Mouse (Mus musculus): Measurements from ENCODE around the gene Rsc1a1.

The Rsc1a1 gene

DNA sequence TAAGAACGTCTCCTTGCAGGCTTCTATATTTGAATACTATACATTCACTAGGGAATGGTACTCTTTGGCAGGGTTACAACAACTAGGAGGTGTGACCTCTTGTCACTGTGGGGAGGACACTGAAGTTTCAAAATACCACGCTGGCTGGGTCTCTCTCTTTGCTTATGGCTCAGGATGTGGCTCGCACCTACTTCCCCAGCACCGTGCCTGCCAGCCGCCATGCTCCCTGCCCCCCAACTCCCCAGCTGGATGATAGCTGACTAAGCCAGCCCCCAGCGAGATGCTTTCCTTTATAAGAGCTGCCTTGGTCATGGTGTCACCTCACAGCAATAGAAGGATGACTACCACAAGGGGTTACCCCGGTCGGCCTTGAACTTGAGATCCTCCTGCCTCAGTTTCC, 32.4 kb downstream of the Rsc1a1 start:
- no peak for DNase-seq

DNA sequence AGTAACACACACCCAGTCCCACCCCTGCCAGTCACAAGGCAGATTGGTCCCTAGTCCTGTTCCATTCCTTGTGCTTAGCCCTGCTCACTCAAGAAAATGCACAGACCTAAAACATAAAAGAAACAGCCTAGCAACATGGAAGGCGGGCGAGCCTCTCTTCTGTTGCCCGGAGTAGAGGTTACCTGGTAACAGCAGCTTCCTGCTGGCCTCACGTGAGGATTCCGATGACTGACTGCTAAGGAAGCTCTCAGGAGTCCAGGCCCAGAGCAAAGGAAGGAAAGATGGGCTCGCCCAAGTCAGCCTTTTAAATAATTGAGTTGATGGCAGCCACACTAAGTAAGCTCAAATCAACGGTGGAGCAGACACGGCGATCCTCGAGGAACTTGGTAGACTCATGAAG, 33.5 kb downstream of the Rsc1a1 start:
- no peak for DNase-seq

DNA sequence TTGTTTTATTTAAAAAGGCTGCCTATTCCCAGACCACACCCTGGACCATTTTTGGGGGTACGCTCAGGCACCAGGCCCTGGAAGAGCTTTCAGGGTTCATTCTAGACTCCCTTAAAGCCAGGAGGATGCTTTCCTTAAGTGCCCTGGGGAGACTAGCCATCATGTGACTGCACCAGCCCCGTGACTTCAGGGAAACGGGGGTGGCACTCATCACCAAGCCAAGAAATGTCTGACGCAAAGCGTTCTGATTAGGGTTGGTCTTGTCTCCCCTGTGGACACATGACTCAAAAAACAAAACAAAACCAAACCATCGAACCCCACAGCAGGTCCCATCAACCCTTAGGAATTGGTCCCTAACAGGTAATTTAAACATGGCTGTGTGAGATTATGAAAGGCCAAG, 34.1 kb downstream of the Rsc1a1 start:
- DNase-seq = no peak

DNA sequence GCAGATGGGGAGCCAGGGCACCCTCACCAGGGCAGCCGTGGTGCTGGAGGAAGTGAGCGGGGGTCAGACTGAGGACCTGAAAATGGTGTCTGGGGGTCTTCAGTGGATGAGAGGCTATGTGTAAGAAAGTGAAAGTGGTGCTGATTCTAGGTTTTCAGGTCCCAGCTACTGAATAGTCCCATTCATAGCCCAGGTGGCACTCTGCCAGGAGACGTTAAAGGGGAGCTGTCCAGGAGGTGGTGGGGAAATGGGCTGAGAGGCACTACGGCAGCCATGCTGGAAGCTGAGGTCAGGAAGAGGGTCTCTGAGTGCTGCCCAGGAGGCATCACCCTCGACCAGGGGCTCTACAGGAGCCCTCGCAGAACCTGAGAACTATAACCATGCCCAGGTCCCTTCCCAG, 36.2 kb downstream of the Rsc1a1 start:
- no peak for DNase-seq

DNA sequence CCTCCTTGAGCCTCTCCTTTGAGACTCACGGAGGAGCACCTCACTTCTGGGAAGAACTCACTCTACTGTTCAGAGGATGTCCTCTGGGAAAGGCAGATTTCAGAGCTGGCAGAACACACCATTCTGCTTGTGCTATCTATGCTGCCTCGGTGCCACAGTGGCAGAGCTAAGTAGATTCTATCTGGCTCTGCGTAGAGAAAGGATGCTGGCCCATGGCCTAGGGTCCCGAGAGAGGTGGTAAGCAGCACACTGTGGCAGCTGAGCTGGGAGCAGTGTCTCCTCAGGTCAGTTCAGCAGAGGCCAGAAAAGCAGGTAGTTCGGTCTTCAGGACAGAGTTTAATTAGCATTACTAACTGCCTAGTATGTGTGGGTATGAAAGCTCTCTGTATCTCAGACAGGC, 37.1 kb downstream of the Rsc1a1 start:
- DNase-seq = no peak

DNA sequence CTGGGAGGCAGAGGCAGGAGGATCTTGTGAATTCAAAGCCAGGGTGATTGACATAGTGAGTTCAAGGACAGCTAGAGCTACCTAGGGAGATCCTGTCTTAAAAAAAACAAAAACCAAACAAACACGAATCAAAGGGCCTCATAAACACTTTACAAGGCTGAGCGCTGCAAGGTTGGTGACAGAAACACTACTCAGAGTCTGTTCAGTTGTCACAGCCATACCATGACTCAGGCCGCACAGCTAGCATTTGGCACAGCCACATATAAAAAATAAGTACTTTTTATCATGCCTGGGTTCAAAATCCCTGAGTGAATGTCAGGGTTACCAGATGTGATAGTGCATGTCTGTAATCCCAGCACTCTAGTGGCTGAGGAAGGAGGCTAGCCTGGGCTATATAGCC, 38.2 kb downstream of the Rsc1a1 start:
- no peak for DNase-seq

DNA sequence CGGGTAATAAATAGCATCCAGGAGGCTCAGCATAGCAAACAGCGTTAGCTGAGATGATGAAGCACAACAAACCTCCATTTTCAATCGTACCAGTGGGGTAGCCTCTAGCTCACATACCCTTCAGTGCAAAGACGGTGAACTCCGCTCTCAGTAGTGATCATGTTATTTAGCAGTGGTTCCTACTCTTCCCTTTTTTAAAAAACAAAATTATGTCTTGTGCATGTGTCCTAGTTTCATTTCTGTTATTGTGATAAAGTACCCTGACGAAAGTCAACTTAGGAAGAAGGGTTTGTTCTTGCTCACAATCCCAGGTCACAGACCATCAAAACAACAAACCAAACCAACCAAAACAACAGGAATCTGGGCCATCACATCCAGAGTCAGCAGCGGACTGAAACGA, 39.4 kb downstream of the Rsc1a1 start:
- DNase-seq = no peak

DNA sequence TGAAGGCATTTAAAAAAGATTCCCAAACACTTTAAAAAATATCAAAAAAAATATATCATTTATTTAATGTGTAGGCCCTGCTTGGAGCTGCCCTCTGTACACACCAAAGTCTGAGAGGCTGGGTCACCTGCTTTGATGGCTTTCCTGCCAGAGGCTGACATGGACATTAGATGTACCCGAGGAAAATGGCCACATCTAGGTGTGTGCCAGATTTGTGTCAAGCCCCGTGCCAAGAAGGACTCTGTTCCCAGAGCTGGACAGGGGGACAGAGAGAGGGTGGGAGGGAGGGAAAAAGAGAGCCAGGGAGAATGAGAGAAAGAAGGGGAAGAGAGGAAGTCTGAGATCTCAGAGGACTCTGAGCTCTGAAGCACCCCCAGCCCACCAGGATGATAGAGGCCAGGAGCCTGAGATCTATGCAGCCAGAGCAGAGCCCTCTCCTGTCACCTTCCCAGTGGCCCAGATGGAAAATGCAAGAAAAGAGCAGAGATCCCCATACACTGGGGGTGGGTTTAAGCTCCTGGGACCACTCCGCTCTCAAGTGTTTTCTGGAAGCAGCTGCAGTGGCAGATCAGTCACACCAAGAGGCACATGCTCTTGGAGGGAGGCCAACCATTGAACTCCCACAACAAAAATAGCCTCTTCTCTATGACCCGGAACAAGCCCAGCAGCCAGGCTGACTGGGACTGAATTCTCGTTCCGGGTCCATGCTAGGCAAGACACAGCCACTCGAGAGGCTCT, 42.1 kb downstream of the Rsc1a1 start:
- peak; percentile 53 to 62 for DNase-seq

DNA sequence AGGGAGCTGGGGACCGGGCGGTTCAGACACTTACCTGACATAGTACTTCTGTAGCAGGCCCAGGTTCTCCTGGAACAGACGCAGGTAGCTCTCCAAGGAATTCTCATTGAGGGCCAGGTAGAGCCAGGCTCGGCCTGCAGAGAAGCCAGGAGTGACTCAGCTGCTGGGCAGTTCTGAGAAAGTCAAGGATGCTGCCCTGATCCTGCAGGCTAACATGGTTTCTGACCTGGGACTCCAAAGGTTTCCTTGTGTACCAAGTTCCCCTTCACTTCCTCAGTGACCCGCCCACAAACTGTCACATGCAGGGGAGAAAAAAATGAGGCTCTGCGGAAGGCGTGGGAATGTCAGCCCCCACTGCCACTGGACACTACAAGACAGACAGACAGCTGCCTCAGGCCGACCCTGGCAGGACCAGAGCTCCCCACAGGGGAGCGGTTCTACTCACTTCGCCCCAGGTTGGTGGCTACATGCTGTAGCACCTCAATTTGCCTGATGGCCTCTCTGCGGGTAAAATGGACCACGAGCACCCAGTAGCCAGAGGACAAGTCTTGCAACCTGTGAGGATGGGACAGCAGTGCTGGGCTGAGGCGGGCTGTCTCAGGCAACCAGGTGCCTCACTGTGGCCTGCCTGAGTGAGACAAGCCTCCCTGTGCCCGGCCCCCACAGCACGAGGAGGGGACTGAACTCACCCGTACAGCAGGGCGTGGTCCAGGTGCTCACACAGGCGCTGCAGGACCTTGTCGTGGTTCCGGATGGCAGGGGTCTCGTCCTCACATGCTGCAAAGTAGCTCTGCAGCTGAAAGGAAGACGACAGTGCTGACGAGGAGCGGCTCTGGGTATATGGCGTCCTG, 43.2 kb downstream of the Rsc1a1 start:
- DNase-seq = peak in 1 of 2 experiments; percentile 14

DNA sequence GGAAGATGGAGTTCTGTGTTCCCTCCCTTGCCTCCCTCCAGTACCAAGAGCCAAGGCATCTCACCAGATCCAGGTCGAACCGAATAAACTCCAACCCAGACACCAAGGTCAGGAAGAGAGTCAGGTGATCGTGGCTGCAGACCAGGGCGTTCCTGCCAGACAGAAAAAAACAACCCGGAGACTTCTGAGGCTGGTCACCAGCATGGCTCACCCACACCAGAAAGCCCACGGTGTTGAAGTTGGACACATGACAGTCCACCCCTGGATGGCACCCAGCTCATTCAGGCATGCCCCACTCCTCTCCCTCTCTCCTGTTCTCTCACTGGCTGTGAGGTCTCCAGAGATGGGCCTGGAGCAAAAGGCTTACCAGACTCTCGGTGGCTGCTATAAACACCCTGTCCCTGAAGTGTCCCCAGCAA, 44.0 kb downstream of the Rsc1a1 start:
- peak in 1 of 2 experiments; percentile 15 for DNase-seq

DNA sequence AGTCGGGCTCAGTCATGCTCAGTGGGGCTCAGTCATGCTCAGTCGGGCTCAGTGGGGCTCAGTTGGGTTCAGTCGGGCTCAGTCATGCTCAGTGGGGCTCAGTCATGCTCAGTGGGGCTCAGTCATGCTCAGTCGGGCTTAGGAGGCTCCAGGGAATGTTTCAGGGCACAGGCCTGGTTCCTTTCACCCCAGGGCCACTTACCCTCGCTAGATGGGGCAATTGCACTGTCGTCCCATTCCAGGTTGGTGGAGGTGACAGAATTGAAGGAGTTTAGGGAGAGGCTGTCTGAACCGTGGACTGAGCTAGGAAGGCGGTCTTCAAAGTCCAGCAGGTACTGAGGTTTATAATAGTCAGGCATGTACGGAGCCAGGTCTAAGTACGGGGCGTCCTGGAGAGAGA, 45.9 kb downstream of the Rsc1a1 start:
- DNase-seq = no peak

DNA sequence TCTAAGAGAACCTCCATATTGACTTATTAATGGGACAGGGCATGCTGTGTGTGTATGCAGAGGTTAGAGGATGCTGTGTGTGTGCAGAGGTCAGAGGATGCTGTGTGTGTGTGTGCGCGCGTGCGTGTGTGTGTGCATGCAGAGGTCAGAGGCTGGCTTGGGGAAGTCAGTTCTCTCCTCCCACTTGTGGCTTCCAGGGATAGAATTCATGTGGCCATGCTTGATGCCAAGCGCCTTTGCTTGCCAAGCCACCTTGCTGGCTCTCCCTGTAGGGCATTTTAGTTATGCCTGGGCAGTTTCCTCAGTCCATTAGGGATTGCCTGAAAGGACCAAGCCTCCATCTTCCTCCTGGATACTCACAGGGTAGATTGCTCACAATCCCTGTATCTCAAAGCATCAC, 48.7 kb downstream of the Rsc1a1 start:
- DNase-seq = peak; percentile 47 to 54

DNA sequence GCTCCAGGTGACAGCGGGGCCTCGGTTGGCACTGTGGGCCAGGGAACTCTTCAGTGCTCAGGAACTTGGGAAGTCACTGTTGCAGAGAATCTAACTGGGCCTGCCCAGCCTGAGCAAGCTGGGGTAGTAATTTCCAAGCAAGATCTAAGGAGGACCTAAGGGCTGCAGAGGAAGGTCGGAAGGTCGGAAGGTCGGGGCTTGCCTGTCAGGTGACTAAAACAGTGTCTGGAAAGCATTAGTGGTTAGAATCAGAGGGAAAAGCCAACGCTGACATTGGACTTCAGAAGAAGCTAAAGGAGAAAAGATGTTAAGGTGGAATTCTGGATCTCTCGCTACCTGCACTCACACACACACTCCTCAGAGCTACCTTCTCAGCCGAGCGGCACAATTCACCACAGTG, 49.4 kb downstream of the Rsc1a1 start:
- DNase-seq = no peak

All from cerebellum, postnatal 36 days (tissue).